Mouse (Mus musculus): ENCODE results near the gene Fam57a. TPM values are rescaled to one million over a fixed set of nuclear protein-coding genes. Genes with fewer than 3 reads are reported as not detected.

Gene Fam57a
- polyA plus RNA-seq, 2 experiments = 40.1 to 60.8 TPM

GRCm38 (mm10) chr11:76166657-76167056 lies 12.8 kb upstream of the Fam57a start:
- WGBS = 95% methylated on average over 4 of the region's 4 CpGs
- no peak for ATAC-seq (ENCODE audit: low FRiP score, low read depth)
- peaks cover 26% of the 10 kb centered on the region for H3K36me3 ChIP-seq (ENCODE audit: control insufficient read depth, insufficient read depth, low read length)
- no peaks in the 10 kb centered on the region for H3K27me3 ChIP-seq (ENCODE audit: control insufficient read depth, insufficient read depth, low read length)
- no peak for DNase-seq (ENCODE audit: low spot score)
- no peak overlapping the region for H3K4me2 ChIP-seq (replicated peaks; ENCODE audit: low read depth, low read length, severe bottlenecking)
- H3K27ac ChIP-seq (replicated peaks; ENCODE audit: low read depth, low read length) = no peak overlapping the region
- H3K4me3 ChIP-seq (replicated peaks; ENCODE audit: low read length) = no peak overlapping the region
- no peaks in the 10 kb centered on the region for H3K4me1 ChIP-seq (ENCODE audit: control insufficient read depth, insufficient read depth, low read length)
- H3K9me3 ChIP-seq (ENCODE audit: control insufficient read depth, low read length) = no peaks in the 10 kb centered on the region
- H3K9ac ChIP-seq (ENCODE audit: low read depth, low read length, severe bottlenecking) = no peak overlapping the region
- TF ChIP-seq POLR2A (IDR thresholded peaks at IDR 0.05; ENCODE audit: borderline replicate concordance, extremely low read depth, insufficient read depth, insufficient read length) = no peak

GRCm38 (mm10) chr11:76167079-76167765 lies 12.2 kb upstream of the Fam57a start:
- no peak for ATAC-seq (ENCODE audit: low FRiP score, low read depth)
- Histone ChIP-seq H3K27me3 (ENCODE audit: control insufficient read depth, insufficient read depth, low read length) (no peaks in the 10 kb centered on the region), H3K9me3 (ENCODE audit: control insufficient read depth, low read length) (no peaks in the 10 kb centered on the region), H3K4me1 (ENCODE audit: control insufficient read depth, insufficient read depth, low read length) (no peaks in the 10 kb centered on the region), H3K36me3 (ENCODE audit: control insufficient read depth, insufficient read depth, low read length) (peaks cover 31% of the 10 kb centered on the region), H3K27ac (replicated peaks; ENCODE audit: low read depth, low read length) (no peak overlapping the region), H3K9ac (ENCODE audit: low read depth, low read length, severe bottlenecking) (no peak overlapping the region), H3K4me2 (replicated peaks; ENCODE audit: low read depth, low read length, severe bottlenecking) (no peak overlapping the region), H3K4me3 (replicated peaks; ENCODE audit: low read length) (no peak overlapping the region)
- WGBS = 28% methylated on average over 5 of the region's 5 CpGs
- DNase-seq (ENCODE audit: low spot score) = peak; percentile 66
- no peak for TF ChIP-seq POLR2A (IDR thresholded peaks at IDR 0.05; ENCODE audit: borderline replicate concordance, extremely low read depth, insufficient read depth, insufficient read length)

- Histone ChIP-seq H3K27me3 (ENCODE audit: control insufficient read depth, insufficient read depth, low read length) (no peaks in the 10 kb centered on the region), H3K9ac (ENCODE audit: low read depth, low read length, severe bottlenecking) (no peak overlapping the region), H3K4me1 (ENCODE audit: control insufficient read depth, insufficient read depth, low read length) (no peaks in the 10 kb centered on the region), H3K4me3 (replicated peaks; ENCODE audit: low read length) (no peak overlapping the region), H3K27ac (replicated peaks; ENCODE audit: low read depth, low read length) (no peak overlapping the region), H3K4me2 (replicated peaks; ENCODE audit: low read depth, low read length, severe bottlenecking) (no peak overlapping the region), H3K9me3 (ENCODE audit: control insufficient read depth, low read length) (no peaks in the 10 kb centered on the region), H3K36me3 (ENCODE audit: control insufficient read depth, insufficient read depth, low read length) (peaks cover 29% of the 10 kb centered on the region)
- DNase-seq (ENCODE audit: low spot score) (peak; percentile 28), ATAC-seq (ENCODE audit: low FRiP score, low read depth) (no peak)
- no peak for TF ChIP-seq POLR2A (IDR thresholded peaks at IDR 0.05; ENCODE audit: borderline replicate concordance, extremely low read depth, insufficient read depth, insufficient read length)
- WGBS = 71% methylated on average over 3 of the region's 3 CpGs
Measured at GRCm38 (mm10) chr11:76168976-76169375, 10.5 kb upstream of the Fam57a start.

GRCm38 (mm10) chr11:76170207-76170606 lies 9.3 kb upstream of the Fam57a start:
- no peak overlapping the region for H3K9ac ChIP-seq (ENCODE audit: low read depth, low read length, severe bottlenecking)
- no peaks in the 10 kb centered on the region for H3K27me3 ChIP-seq (ENCODE audit: control insufficient read depth, insufficient read depth, low read length)
- peaks cover 27% of the 10 kb centered on the region for H3K36me3 ChIP-seq (ENCODE audit: control insufficient read depth, insufficient read depth, low read length)
- H3K4me1 ChIP-seq (ENCODE audit: control insufficient read depth, insufficient read depth, low read length) = no peaks in the 10 kb centered on the region
- H3K4me2 ChIP-seq (replicated peaks; ENCODE audit: low read depth, low read length, severe bottlenecking) = no peak overlapping the region
- H3K9me3 ChIP-seq (ENCODE audit: control insufficient read depth, low read length) = no peaks in the 10 kb centered on the region
- no peak for TF ChIP-seq POLR2A (IDR thresholded peaks at IDR 0.05; ENCODE audit: borderline replicate concordance, extremely low read depth, insufficient read depth, insufficient read length)
- H3K27ac ChIP-seq (replicated peaks; ENCODE audit: low read depth, low read length) = no peak overlapping the region
- WGBS = 75% methylated on average over 5 of the region's 5 CpGs
- H3K4me3 ChIP-seq (replicated peaks; ENCODE audit: low read length) = no peak overlapping the region
- DNase-seq (ENCODE audit: low spot score) (no peak), ATAC-seq (ENCODE audit: low FRiP score, low read depth) (no peak)

- Histone ChIP-seq H3K27me3 (ENCODE audit: control insufficient read depth, insufficient read depth, low read length) (no peaks in the 10 kb centered on the region), H3K36me3 (ENCODE audit: control insufficient read depth, insufficient read depth, low read length) (peaks cover 6% of the 10 kb centered on the region), H3K27ac (replicated peaks; ENCODE audit: low read depth, low read length) (0 out of 2 replicates have a peak overlapping the region, but pooled peaks have one; percentile 38), H3K4me1 (ENCODE audit: control insufficient read depth, insufficient read depth, low read length) (peaks cover 9% of the 10 kb centered on the region; the same call in 1 of the 2 replicates), H3K9me3 (ENCODE audit: control insufficient read depth, low read length) (no peaks in the 10 kb centered on the region), H3K4me3 (replicated peaks; ENCODE audit: low read length) (peak overlapping the region; percentile 83), H3K9ac (ENCODE audit: low read depth, low read length, severe bottlenecking) (peak overlapping the region; percentile 61), H3K4me2 (replicated peaks; ENCODE audit: low read depth, low read length, severe bottlenecking) (peak overlapping the region; percentile 63)
- WGBS = 1% methylated on average over 26 of the region's 28 CpGs
- ATAC-seq (ENCODE audit: low FRiP score, low read depth) (peak; percentile 73), DNase-seq (ENCODE audit: low spot score) (peak; percentile 11)
- no peak for TF ChIP-seq POLR2A (IDR thresholded peaks at IDR 0.05; ENCODE audit: borderline replicate concordance, extremely low read depth, insufficient read depth, insufficient read length)
Measured at GRCm38 (mm10) chr11:76178726-76179494, 561 bp upstream of the Fam57a start.
